Mouse (Mus musculus): ENCODE measurements at regions not wholly inside any gene's neighbourhood (a gene's known extent, or its start where the extent isn't known, plus 50 kb on each side); places are given as distances from the start of the nearest gene placed in this dataset.

GRCm38 (mm10) chr5:133385374-133386349 lies 713.8 kb upstream of the Castor2 start:
- no peak for DNase-seq (ENCODE audit: extremely low spot score in 1 of 2, low spot score in 1 of 2)

GRCm38 (mm10) chr5:133365771-133366170 lies 733.7 kb upstream of the Castor2 start:
- peak; percentile 28 to 67 for DNase-seq (ENCODE audit: extremely low spot score in 1 of 2, low spot score in 1 of 2)

GRCm38 (mm10) chr5:133347516-133347915 lies 752.0 kb upstream of the Castor2 start:
- DNase-seq (ENCODE audit: extremely low spot score in 1 of 2, low spot score in 1 of 2), result no peak

- no peak for DNase-seq (ENCODE audit: extremely low spot score in 1 of 2, low spot score in 1 of 2)
These were observed 757.5 kb upstream of the Castor2 start for GRCm38 (mm10) chr5:133341973-133342372.

GRCm38 (mm10) chr5:133320626-133321025 lies 777.5 kb upstream of the Auts2 start:
- no peak for DNase-seq (ENCODE audit: extremely low spot score in 1 of 2, low spot score in 1 of 2)

- no peak for DNase-seq (ENCODE audit: extremely low spot score in 1 of 2, low spot score in 1 of 2)
These were observed 777.1 kb upstream of the Auts2 start for GRCm38 (mm10) chr5:133320206-133320605.

- DNase-seq (ENCODE audit: extremely low spot score in 1 of 2, low spot score in 1 of 2), result no peak
These were observed 770.9 kb upstream of the Auts2 start for GRCm38 (mm10) chr5:133314031-133314430.

- DNase-seq (ENCODE audit: extremely low spot score in 1 of 2, low spot score in 1 of 2), result peak in 1 of 2 experiments; percentile 10
These were observed 768.1 kb upstream of the Auts2 start for GRCm38 (mm10) chr5:133310979-133311890.

- no peak for DNase-seq (ENCODE audit: extremely low spot score in 1 of 2, low spot score in 1 of 2)
These were observed 724.7 kb upstream of the Auts2 start for GRCm38 (mm10) chr5:133267887-133268286.

GRCm38 (mm10) chr5:133267356-133267755 lies 724.2 kb upstream of the Auts2 start:
- no peak for DNase-seq (ENCODE audit: extremely low spot score in 1 of 2, low spot score in 1 of 2)

- no peak for DNase-seq (ENCODE audit: extremely low spot score in 1 of 2, low spot score in 1 of 2)
These were observed 721.8 kb upstream of the Auts2 start for GRCm38 (mm10) chr5:133264976-133265375.

- DNase-seq (ENCODE audit: extremely low spot score in 1 of 2, low spot score in 1 of 2), result no peak
These were observed 675.7 kb upstream of the Auts2 start for GRCm38 (mm10) chr5:133218801-133219200.

GRCm38 (mm10) chr5:133198546-133198945 lies 655.4 kb upstream of the Auts2 start:
- no peak for DNase-seq (ENCODE audit: extremely low spot score in 1 of 2, low spot score in 1 of 2)

GRCm38 (mm10) chr5:133189798-133190571 lies 646.8 kb upstream of the Auts2 start:
- no peak for DNase-seq (ENCODE audit: extremely low spot score in 1 of 2, low spot score in 1 of 2)

GRCm38 (mm10) chr5:133175636-133176035 lies 632.5 kb upstream of the Auts2 start:
- DNase-seq (ENCODE audit: extremely low spot score in 1 of 2, low spot score in 1 of 2), result peak in 1 of 2 experiments; percentile 27

GRCm38 (mm10) chr5:133173155-133173723 lies 630.1 kb upstream of the Auts2 start:
- DNase-seq (ENCODE audit: extremely low spot score in 1 of 2, low spot score in 1 of 2), result peak in 1 of 2 experiments; percentile 11

GRCm38 (mm10) chr5:133172686-133173085 lies 629.5 kb upstream of the Auts2 start:
- DNase-seq (ENCODE audit: extremely low spot score in 1 of 2, low spot score in 1 of 2), result no peak

- no peak for DNase-seq (ENCODE audit: extremely low spot score in 1 of 2, low spot score in 1 of 2)
These were observed 628.1 kb upstream of the Auts2 start for GRCm38 (mm10) chr5:133171266-133171665.

GRCm38 (mm10) chr5:133167576-133167975 lies 624.4 kb upstream of the Auts2 start:
- no peak for DNase-seq (ENCODE audit: extremely low spot score in 1 of 2, low spot score in 1 of 2)

- no peak for DNase-seq (ENCODE audit: extremely low spot score in 1 of 2, low spot score in 1 of 2)
These were observed 623.9 kb upstream of the Auts2 start for GRCm38 (mm10) chr5:133167001-133167461.

Measured in layer of hippocampus, postnatal 25 days (tissue).